Mouse (Mus musculus): ENCODE results near the gene Prr12. TPM values are rescaled to one million over a fixed set of nuclear protein-coding genes. Genes with fewer than 3 reads are reported as not detected.

The Prr12 gene
- polyA plus RNA-seq, 1 experiment from 2014 or later = 12.7 TPM

- 92% methylated on average over 12 of the region's 12 CpGs for WGBS
- no peaks in the 10 kb centered on the region for H3K4me1 ChIP-seq
Measured at GRCm38 (mm10) chr7:45073949-45074348, 21.3 kb upstream of the Prr12 start.

GRCm38 (mm10) chr7:45073171-45073707 is 20.6 kb upstream of the Prr12 start:
- no peak for DNase-seq (ENCODE audit: extremely low spot score, low spot score)
- no peaks in the 10 kb centered on the region for H3K27me3 ChIP-seq (ENCODE audit: poor library complexity, severe bottlenecking)
- no peak overlapping the region for H3K4me3 ChIP-seq
- 86% methylated on average over 7 of the region's 7 CpGs for WGBS
- H3K9me3 ChIP-seq = no peaks in the 10 kb centered on the region
- H3K27ac ChIP-seq = no peak overlapping the region
- peaks cover 49% of the 10 kb centered on the region for H3K36me3 ChIP-seq (replicated peaks)
- no peaks in the 10 kb centered on the region for H3K4me1 ChIP-seq

More at GRCm38 (mm10) chr7:45073949-45074348, 21.3 kb upstream of the Prr12 start:
- Histone ChIP-seq H3K36me3 (replicated peaks) (peaks cover 49% of the 10 kb centered on the region), H3K4me3 (no peak overlapping the region), H3K27me3 (ENCODE audit: poor library complexity, severe bottlenecking) (no peaks in the 10 kb centered on the region), H3K9me3 (no peaks in the 10 kb centered on the region), H3K27ac (no peak overlapping the region)
- DNase-seq (ENCODE audit: extremely low spot score, low spot score) = no peak

- H3K4me1 ChIP-seq = no peaks in the 10 kb centered on the region
- H3K36me3 ChIP-seq (replicated peaks) = peaks cover 41% of the 10 kb centered on the region
- DNase-seq (ENCODE audit: extremely low spot score, low spot score) = no peak
- no peaks in the 10 kb centered on the region for H3K9me3 ChIP-seq
- H3K4me3 ChIP-seq = no peak overlapping the region
- H3K27me3 ChIP-seq (ENCODE audit: poor library complexity, severe bottlenecking) = no peaks in the 10 kb centered on the region
- H3K27ac ChIP-seq = no peak overlapping the region
- WGBS = 78% methylated on average over 2 of the region's 2 CpGs
Measured at GRCm38 (mm10) chr7:45072230-45072629, 19.5 kb upstream of the Prr12 start.

- Histone ChIP-seq H3K27ac (no peak overlapping the region), H3K4me1 (no peaks in the 10 kb centered on the region), H3K4me3 (no peak overlapping the region), H3K9me3 (no peaks in the 10 kb centered on the region), H3K36me3 (replicated peaks) (peaks cover 16% of the 10 kb centered on the region), H3K27me3 (ENCODE audit: poor library complexity, severe bottlenecking) (no peaks in the 10 kb centered on the region)
- DNase-seq (ENCODE audit: extremely low spot score, low spot score) = no peak
- 95% methylated on average over 2 of the region's 2 CpGs for WGBS
Measured at GRCm38 (mm10) chr7:45069671-45070070, 17.0 kb upstream of the Prr12 start.

GRCm38 (mm10) chr7:45068000-45068318 is 15.3 kb upstream of the Prr12 start:
- Histone ChIP-seq H3K36me3 (replicated peaks) (no peaks in the 10 kb centered on the region), H3K4me1 (peaks cover 7% of the 10 kb centered on the region), H3K9me3 (no peaks in the 10 kb centered on the region), H3K27ac (no peak overlapping the region), H3K4me3 (no peak overlapping the region), H3K27me3 (ENCODE audit: poor library complexity, severe bottlenecking) (no peaks in the 10 kb centered on the region)
- 28% methylated on average over 5 of the region's 5 CpGs for WGBS
- peak; percentile 61 for DNase-seq (ENCODE audit: extremely low spot score, low spot score)

DNA sequence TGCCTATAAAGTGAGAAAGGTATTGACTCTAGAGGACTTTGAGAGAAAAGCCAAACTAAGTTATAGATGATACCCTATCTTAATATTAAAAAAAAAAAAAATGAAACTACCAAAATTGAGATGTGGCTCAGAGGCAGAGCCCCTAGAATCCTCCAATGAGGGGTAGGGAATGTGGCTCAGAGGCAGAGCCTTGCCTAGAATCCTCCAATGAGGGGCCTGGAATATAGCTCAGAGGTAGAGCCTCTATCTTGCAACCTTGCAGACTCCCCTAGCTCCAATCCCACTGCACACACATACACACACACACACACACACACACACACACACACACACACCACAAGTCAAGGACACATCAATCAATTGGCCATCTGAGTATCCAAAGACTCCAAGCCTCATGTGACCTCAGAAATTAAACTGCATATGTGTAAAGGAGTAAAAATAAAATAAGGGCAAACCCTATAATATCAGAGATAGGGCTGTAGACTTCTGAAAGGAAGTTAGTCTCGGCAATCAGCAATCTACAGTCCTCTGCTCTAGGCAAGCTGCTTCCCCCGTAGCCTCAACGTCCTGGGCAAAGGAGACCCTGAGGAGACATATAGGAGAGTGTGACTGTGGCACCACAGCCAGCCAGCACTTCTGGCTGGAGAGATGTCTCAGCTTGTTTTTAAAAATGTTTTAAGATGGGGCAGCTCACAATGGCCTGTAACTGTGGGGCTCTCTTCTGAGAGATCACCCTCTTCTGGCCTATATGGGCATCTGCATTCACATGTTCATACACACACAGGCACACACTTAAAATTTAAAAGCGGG is 14.7 kb upstream of the Prr12 start:
- H3K4me3 ChIP-seq = no peak overlapping the region
- H3K36me3 ChIP-seq (replicated peaks) = no peaks in the 10 kb centered on the region
- 78% methylated on average over 4 of the region's 4 CpGs for WGBS
- no peak for DNase-seq (ENCODE audit: extremely low spot score, low spot score)
- H3K27ac ChIP-seq = no peak overlapping the region
- no peaks in the 10 kb centered on the region for H3K9me3 ChIP-seq
- H3K4me1 ChIP-seq = peaks cover 8% of the 10 kb centered on the region
- no peaks in the 10 kb centered on the region for H3K27me3 ChIP-seq (ENCODE audit: poor library complexity, severe bottlenecking)

DNA sequence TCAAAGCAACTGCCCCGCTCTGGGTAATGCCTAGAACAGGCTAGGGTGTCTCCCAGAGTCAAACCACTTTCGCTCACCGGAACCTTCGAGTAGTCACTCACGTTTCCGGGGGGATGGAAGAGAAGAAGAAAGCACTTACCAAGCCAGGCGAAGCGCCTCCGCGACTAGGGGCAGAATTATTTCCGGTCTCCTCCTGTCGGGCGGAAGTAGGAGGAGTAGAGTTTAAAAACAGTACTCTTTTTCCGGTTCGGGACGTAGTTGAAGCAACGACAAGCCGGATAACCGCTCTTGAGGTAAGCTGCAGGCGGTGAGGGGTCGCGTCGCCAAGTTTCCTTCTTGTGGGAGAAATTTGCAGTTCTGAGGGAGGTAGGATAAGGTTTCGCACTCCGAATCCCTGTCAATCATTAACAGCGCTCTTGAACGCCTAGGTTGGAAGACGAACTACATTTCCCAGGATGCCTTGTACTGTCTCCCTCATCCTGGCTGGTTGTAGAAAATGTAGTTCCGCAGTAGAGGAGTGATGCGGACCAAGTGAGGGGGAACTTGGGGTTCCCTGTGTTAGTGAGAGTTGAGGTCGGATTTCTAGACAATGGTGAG is 9.7 kb upstream of the Prr12 start, which contains the start of the genes Nosip and Prrg2:
TSS of gene Nosip (plus strand) at position 191 of the 597 bp plus-strand sequence.
TSS of gene Prrg2 (minus strand) at position 439 of the 597 bp plus-strand sequence.
- Histone ChIP-seq H3K4me1 (peaks cover 41% of the 10 kb centered on the region), H3K27me3 (ENCODE audit: poor library complexity, severe bottlenecking) (no peaks in the 10 kb centered on the region), H3K9me3 (no peaks in the 10 kb centered on the region), H3K36me3 (replicated peaks) (no peaks in the 10 kb centered on the region), H3K27ac (peak within 1 kb of the TSS; percentile 89), H3K4me3 (peak within 1 kb of the TSS; percentile 69)
- peak; percentile 95 for DNase-seq (ENCODE audit: extremely low spot score, low spot score)
- under 1% methylated on average over 31 of the region's 31 CpGs for WGBS

DNA sequence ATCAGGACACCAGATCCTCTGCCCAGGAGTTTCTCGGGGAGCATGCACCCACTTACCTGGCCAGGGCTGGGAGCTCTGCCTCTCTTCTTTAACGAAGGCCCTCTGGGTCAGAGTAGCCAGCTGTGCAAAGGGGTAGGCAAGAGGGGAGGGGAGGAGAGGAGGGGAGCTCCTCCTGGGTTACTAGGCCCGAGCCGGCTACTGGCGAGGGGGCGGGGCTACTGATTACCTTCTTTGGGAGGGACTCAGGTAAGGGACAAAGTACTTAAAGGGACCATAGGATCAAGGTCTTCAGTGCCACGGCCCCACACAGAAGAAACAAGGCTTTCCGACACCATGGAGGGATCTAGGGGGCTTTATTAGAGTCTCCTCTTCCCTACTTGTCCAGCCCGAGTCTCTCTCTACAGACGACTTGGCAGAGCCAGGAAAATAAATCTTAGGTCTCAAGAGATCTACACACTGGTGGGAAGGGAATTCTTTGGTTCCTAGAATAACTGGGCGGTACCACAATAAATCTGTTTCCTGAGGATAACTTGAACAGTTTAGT is 8.9 kb upstream of the Prr12 start:
- peak overlapping the region; percentile 69 for H3K4me3 ChIP-seq
- H3K27me3 ChIP-seq (ENCODE audit: poor library complexity, severe bottlenecking) = no peaks in the 10 kb centered on the region
- no peak for DNase-seq (ENCODE audit: extremely low spot score, low spot score)
- H3K27ac ChIP-seq = peak overlapping the region; percentile 89
- H3K9me3 ChIP-seq = no peaks in the 10 kb centered on the region
- 15% methylated on average over 11 of the region's 11 CpGs for WGBS
- no peaks in the 10 kb centered on the region for H3K36me3 ChIP-seq (replicated peaks)
- H3K4me1 ChIP-seq = peaks cover 41% of the 10 kb centered on the region

- H3K4me3 ChIP-seq = no peak overlapping the region
- WGBS = 95% methylated on average over 6 of the region's 6 CpGs
Measured at GRCm38 (mm10) chr7:45060632-45061122, 8.0 kb upstream of the Prr12 start.

GRCm38 (mm10) chr7:45058607-45059571 is 6.2 kb upstream of the Prr12 start:
- WGBS = 77% methylated on average over 10 of the region's 10 CpGs
- no peak for DNase-seq (ENCODE audit: extremely low spot score, low spot score)
- H3K9me3 ChIP-seq = no peaks in the 10 kb centered on the region
- peak overlapping the region; percentile 70 for H3K27ac ChIP-seq
- no peaks in the 10 kb centered on the region for H3K27me3 ChIP-seq (ENCODE audit: poor library complexity, severe bottlenecking)
- H3K36me3 ChIP-seq (replicated peaks) = no peaks in the 10 kb centered on the region
- H3K4me1 ChIP-seq = peaks cover 52% of the 10 kb centered on the region
- H3K4me3 ChIP-seq = peak overlapping the region; percentile 20

More at GRCm38 (mm10) chr7:45060632-45061122, 8.0 kb upstream of the Prr12 start:
- H3K4me1 ChIP-seq = peaks cover 41% of the 10 kb centered on the region
- no peaks in the 10 kb centered on the region for H3K27me3 ChIP-seq (ENCODE audit: poor library complexity, severe bottlenecking)
- H3K36me3 ChIP-seq (replicated peaks) = no peaks in the 10 kb centered on the region
- DNase-seq (ENCODE audit: extremely low spot score, low spot score) = no peak
- no peak overlapping the region for H3K27ac ChIP-seq
- H3K9me3 ChIP-seq = no peaks in the 10 kb centered on the region

- Histone ChIP-seq H3K9me3 (no peaks in the 10 kb centered on the region), H3K4me3 (no peak overlapping the region), H3K27ac (no peak overlapping the region), H3K36me3 (replicated peaks) (no peaks in the 10 kb centered on the region), H3K27me3 (ENCODE audit: poor library complexity, severe bottlenecking) (no peaks in the 10 kb centered on the region), H3K4me1 (peaks cover 52% of the 10 kb centered on the region)
- DNase-seq (ENCODE audit: extremely low spot score, low spot score) = no peak
Measured at GRCm38 (mm10) chr7:45056972-45057348, 4.3 kb upstream of the Prr12 start.
